Mouse (Mus musculus): ENCODE measurements around the gene Slc37a2. TPM values are rescaled to one million over a fixed set of nuclear protein-coding genes. Genes with fewer than 3 reads are reported as not detected.

The Slc37a2 gene
- polyA plus RNA-seq, 1 experiment from 2014 or later = 1.4 TPM

DNA sequence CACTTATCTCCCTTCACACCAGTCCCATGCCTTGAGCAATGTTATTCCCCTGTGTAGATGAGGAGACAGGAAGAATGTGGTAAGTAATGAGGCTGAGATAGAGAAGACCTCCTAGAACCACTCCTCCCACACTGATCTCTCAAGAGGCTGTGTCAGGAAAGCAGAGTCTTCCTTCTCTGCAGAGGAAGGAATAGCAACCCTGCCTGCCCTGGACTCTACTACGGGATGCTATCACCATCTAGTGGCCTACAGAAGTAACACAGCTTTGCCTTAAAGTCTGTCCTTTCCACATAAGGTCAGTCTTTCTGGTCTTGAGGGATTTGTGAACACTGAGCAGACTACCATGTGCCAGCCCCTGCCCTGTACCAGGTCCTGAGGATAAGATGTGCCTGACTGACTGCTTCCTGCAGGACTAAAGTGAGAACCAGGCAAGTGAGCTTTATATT, 25.6 kb downstream of the Slc37a2 start:
- Histone ChIP-seq H3K9me3 (ENCODE audit: low read length) (no peaks in the 10 kb centered on the region), H3K36me3 (ENCODE audit: insufficient read depth, low read length) (no peaks in the 10 kb centered on the region), H3K27ac (ENCODE audit: low read length) (no peak overlapping the region), H3K4me2 (replicated peaks; ENCODE audit: low read depth, low read length) (no peak overlapping the region), H3K27me3 (replicated peaks; ENCODE audit: insufficient read depth, low read length) (no peaks in the 10 kb centered on the region), H3K9ac (replicated peaks; ENCODE audit: low read depth) (no peak overlapping the region), H3K4me3 (ENCODE audit: low read depth, low read length) (no peak overlapping the region), H3K4me1 (ENCODE audit: insufficient read depth, low read depth, low read length) (no peaks in the 10 kb centered on the region)
- TF ChIP-seq CTCF (IDR thresholded peaks at IDR 0.05) (peak; percentile 99), EP300 (IDR thresholded peaks at IDR 0.05) (no peak)
- 0% methylated on average over 1 of the region's 1 CpGs for WGBS
- peak; percentile 78 for ATAC-seq
- DNase-seq (ENCODE audit: low spot score) = peak; percentile 86

DNA sequence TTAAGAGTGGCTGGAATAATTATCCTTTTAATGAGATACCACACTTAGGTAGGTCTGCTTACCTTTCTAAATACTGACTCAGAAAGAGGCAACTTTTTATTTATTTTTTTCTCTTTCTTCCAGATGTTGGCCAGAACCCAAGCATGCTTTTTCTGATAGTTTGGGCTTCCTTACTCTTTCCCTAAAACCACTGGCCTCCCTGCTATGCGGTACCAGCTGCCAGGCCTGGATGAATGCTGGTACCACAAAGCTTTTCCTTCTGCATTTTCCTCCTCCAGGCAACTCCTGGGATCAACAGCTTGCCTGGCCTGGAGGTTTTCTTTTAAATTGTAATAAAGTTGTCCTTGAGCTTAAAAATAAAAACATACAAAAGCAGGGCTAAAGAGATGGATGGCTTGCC, 30.0 kb downstream of the Slc37a2 start:
- Histone ChIP-seq H3K27ac (ENCODE audit: low read length) (no peak overlapping the region), H3K4me3 (ENCODE audit: low read depth, low read length) (no peak overlapping the region), H3K36me3 (ENCODE audit: insufficient read depth, low read length) (no peaks in the 10 kb centered on the region), H3K4me1 (ENCODE audit: insufficient read depth, low read depth, low read length) (no peaks in the 10 kb centered on the region), H3K27me3 (replicated peaks; ENCODE audit: insufficient read depth, low read length) (no peaks in the 10 kb centered on the region), H3K9ac (replicated peaks; ENCODE audit: low read depth) (no peak overlapping the region), H3K4me2 (replicated peaks; ENCODE audit: low read depth, low read length) (no peak overlapping the region), H3K9me3 (ENCODE audit: low read length) (no peaks in the 10 kb centered on the region)
- DNase-seq (ENCODE audit: low spot score) (no peak), ATAC-seq (no peak)
- no peak for TF ChIP-seq EP300 (IDR thresholded peaks at IDR 0.05)
- no peak for TF ChIP-seq CTCF (IDR thresholded peaks at IDR 0.05)
- 100% methylated on average over 1 of the region's 1 CpGs for WGBS

DNA sequence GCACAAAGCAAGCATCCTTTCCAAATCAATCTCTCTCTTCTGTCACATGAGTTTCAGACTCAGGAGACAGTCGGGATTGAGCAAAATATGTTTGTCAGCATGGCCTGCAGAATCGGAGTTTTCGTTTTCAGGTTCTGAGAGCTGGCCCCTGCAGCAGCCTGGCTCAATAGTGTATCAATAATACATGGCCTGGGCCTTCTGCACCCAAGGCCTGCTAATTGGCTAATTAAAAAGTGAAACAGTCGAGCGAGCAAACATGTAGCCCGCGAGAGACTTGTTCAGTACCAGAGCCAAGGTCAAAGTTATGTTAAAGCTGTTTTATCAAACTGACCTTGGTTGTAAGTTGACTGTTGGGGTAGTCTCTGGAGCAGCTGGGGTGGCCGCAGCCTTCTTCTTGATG, 34.8 kb downstream of the Slc37a2 start:
- ATAC-seq (no peak), DNase-seq (ENCODE audit: low spot score) (no peak)
- H3K4me2 ChIP-seq (replicated peaks; ENCODE audit: low read depth, low read length) = no peak overlapping the region
- no peaks in the 10 kb centered on the region for H3K36me3 ChIP-seq (ENCODE audit: insufficient read depth, low read length)
- H3K4me3 ChIP-seq (ENCODE audit: low read depth, low read length) = no peak overlapping the region
- 87% methylated on average over 8 of the region's 8 CpGs for WGBS
- no peaks in the 10 kb centered on the region for H3K4me1 ChIP-seq (ENCODE audit: insufficient read depth, low read depth, low read length)
- TF ChIP-seq CTCF (IDR thresholded peaks at IDR 0.05) = no peak
- TF ChIP-seq EP300 (IDR thresholded peaks at IDR 0.05) = no peak
- H3K27ac ChIP-seq (ENCODE audit: low read length) = no peak overlapping the region
- H3K9me3 ChIP-seq (ENCODE audit: low read length) = no peaks in the 10 kb centered on the region
- H3K9ac ChIP-seq (replicated peaks; ENCODE audit: low read depth) = no peak overlapping the region
- H3K27me3 ChIP-seq (replicated peaks; ENCODE audit: insufficient read depth, low read length) = no peaks in the 10 kb centered on the region

DNA sequence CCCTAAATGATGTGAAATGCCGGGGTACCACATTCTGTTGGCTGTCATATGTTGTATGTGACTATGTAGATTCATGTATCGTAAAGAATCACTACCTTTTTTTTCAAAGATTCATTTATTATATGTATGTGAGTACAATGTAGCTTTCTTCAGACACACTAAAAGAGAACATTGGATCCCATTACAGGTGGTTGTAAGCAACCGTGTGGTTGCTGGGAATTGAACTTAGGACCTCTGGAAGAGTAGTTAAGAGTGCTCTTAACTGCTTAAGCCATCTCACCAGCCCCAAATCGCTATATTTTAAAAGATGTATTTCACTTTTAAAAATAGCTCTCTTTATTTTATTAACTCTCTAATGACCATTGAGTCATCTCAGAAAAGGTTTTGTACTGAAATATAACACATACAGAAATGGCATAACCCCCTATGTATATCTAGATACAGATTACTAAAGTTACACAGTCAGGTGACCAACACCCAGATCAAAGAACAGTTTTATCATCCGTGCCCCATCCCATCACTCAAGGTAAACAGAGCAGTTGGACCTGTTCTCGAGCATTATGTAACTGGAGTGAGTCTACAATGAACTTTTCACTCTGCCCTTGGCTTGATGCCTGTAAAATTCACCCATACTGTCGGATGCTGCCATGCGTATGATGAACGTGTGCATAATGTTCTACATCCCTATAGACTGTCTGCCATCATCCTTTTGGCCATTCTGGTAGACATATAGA, 41.0 kb downstream of the Slc37a2 start:
- Histone ChIP-seq H3K9me3 (ENCODE audit: low read length) (no peaks in the 10 kb centered on the region), H3K36me3 (ENCODE audit: insufficient read depth, low read length) (no peaks in the 10 kb centered on the region), H3K9ac (replicated peaks; ENCODE audit: low read depth) (no peak overlapping the region), H3K4me3 (ENCODE audit: low read depth, low read length) (no peak overlapping the region), H3K4me1 (ENCODE audit: insufficient read depth, low read depth, low read length) (no peaks in the 10 kb centered on the region), H3K27ac (ENCODE audit: low read length) (no peak overlapping the region), H3K4me2 (replicated peaks; ENCODE audit: low read depth, low read length) (no peak overlapping the region), H3K27me3 (replicated peaks; ENCODE audit: insufficient read depth, low read length) (no peaks in the 10 kb centered on the region)
- TF ChIP-seq CTCF (IDR thresholded peaks at IDR 0.05) = no peak
- TF ChIP-seq EP300 (IDR thresholded peaks at IDR 0.05) = no peak
- ATAC-seq (no peak), DNase-seq (ENCODE audit: low spot score) (no peak)
- 69% methylated on average over 9 of the region's 9 CpGs for WGBS

DNA sequence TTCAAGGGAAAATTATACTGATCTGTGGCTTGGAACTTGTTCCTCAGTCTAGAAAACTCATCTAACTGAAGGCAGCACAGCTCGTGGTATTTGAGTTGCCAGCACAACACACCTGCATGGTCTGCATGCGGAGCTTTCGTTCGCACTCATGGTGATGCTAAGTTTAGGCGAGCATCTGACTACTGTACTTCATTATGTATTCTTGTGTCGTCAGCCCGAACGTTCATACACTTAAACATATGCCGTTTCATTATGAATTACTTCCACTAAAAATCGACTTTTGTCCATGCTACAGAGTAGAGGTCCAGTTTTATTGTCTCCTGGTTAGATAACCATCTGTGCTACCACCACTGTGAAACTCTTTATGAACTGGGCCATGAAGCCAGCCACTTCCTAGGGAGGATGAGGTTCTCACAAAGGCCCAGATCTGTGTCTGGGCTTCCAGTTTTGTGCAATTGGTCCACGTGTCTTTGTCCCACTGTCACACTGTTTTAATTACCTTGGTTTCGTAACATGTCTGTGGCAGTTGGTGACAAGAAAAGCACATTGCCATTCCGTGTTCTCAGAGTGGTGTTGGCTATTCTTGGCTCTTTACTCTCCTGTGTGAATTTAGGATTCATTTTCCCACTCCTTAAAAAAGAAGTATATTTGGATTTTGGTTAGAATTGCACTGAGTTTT, 42.3 kb downstream of the Slc37a2 start:
- 81% methylated on average over 13 of the region's 13 CpGs for WGBS
- no peaks in the 10 kb centered on the region for H3K27me3 ChIP-seq (replicated peaks; ENCODE audit: insufficient read depth, low read length)
- ATAC-seq (no peak), DNase-seq (ENCODE audit: low spot score) (no peak)
- no peak overlapping the region for H3K27ac ChIP-seq (ENCODE audit: low read length)
- H3K9ac ChIP-seq (replicated peaks; ENCODE audit: low read depth) = no peak overlapping the region
- no peaks in the 10 kb centered on the region for H3K4me1 ChIP-seq (ENCODE audit: insufficient read depth, low read depth, low read length)
- H3K4me2 ChIP-seq (replicated peaks; ENCODE audit: low read depth, low read length) = no peak overlapping the region
- H3K36me3 ChIP-seq (ENCODE audit: insufficient read depth, low read length) = no peaks in the 10 kb centered on the region
- no peaks in the 10 kb centered on the region for H3K9me3 ChIP-seq (ENCODE audit: low read length)
- TF ChIP-seq EP300 (IDR thresholded peaks at IDR 0.05) (no peak), CTCF (IDR thresholded peaks at IDR 0.05) (no peak)
- no peak overlapping the region for H3K4me3 ChIP-seq (ENCODE audit: low read depth, low read length)

DNA sequence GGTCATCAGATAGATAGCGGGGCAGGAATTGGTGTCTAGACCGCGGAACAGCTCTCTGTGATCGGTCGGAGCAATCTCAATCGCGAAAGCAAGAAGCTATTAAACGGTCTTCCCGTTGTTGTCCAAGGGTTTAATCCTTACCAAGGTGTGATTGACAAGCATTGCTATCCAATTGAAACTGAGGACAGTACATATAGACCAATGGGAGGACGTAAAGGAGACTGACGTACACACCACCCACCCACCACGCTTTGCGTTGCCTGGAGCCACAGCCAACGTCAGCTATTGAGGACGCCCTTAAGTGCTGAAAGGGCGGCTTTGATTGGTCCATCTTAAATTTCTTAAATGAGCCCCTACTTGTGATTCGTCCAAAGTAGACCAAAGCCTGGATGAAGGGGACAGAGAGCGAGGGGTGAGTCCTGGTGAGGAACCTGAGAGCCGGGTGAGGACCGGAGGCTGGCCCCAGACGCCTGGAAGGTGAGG, 47.6 kb downstream of the Slc37a2 start, which contains the start of gene Tmem218:
Tmem218 (plus strand) TSS at position 295 of the 483 bp plus-strand sequence.
- Histone ChIP-seq H3K4me3 (ENCODE audit: low read depth, low read length) (peak within 1 kb of the TSS; percentile 59), H3K27me3 (replicated peaks; ENCODE audit: insufficient read depth, low read length) (no peaks in the 10 kb centered on the region), H3K4me1 (ENCODE audit: insufficient read depth, low read depth, low read length) (no peaks in the 10 kb centered on the region), H3K9ac (replicated peaks; ENCODE audit: low read depth) (peak within 1 kb of the TSS; percentile 60), H3K4me2 (replicated peaks; ENCODE audit: low read depth, low read length) (peak within 1 kb of the TSS; percentile 75), H3K27ac (ENCODE audit: low read length) (peak within 1 kb of the TSS; percentile 74), H3K36me3 (ENCODE audit: insufficient read depth, low read length) (no peaks in the 10 kb centered on the region), H3K9me3 (ENCODE audit: low read length) (no peaks in the 10 kb centered on the region)
- 1% methylated on average over 21 of the region's 21 CpGs for WGBS
- DNase-seq (ENCODE audit: low spot score) (peak; percentile 99), ATAC-seq (peak; percentile 100)
- TF ChIP-seq EP300 (IDR thresholded peaks at IDR 0.05) (0 out of 2 replicates have a peak, but pooled peaks have one; percentile 34), CTCF (IDR thresholded peaks at IDR 0.05) (no peak)

All from lung, postnatal 0 days (tissue).